Comparison of ENCODE assay signal across 21 mouse cellular contexts in the genomic region with DNA sequence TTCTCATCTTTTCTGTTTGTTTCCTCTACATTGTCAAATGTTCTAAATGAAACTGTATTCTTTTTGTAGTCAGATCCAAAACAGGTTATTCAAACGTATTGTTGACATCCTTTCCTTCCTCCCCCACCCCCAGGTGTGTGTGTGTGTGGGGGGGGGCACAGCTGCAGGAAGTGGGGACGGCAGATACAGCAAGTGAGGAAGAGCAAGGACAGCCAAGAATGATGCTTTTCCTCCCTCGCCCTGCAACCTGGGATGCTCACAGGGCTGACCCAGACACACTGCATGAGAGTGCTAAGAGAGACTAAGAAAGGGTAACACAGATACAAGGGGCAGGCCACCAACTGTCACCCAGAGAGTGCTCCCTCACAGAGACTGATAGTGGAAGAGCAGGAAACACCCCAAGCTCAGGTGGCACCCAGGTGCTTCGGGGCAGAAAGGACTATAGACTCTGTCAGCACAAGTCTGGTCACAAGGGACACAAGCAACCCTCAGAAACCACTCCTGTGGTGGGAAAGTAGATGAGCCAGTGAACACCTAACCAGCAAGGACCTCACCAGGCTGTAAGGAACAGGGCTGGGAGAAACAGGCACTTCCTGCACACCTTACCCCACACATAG.
DNase-seq lines count a peak whose midpoint lies in the region; ATAC-seq and TF ChIP-seq lines count a peak whose summit lies in the region.
"Had no signal": no experiment of that assay in that cellular context is flagged by ENCODE, and none has a peak within 500 bp of the region (broad histone marks: within the 10 kb centered on the region; RNA-seq: fewer than 3 reads in every experiment).

No protein-coding gene starts in this region.

- no peak for TF ChIP-seq EP300 in heart, postnatal 0 days (IDR thresholded peaks at IDR 0.05; ENCODE audit: low read depth)

- H3K36me3 ChIP-seq in heart, postnatal 0 days (replicated peaks; ENCODE audit: control insufficient read depth, insufficient read depth, low read length): no peaks in the 10 kb centered on the region
- H3K36me3 ChIP-seq in forebrain, embryonic 11.5 days (ENCODE audit: control insufficient read depth, insufficient read depth, low read length): no peaks in the 10 kb centered on the region
- H3K36me3 ChIP-seq in embryonic facial prominence, embryonic 10.5 days (replicated peaks): no peaks in the 10 kb centered on the region
- H3K36me3 ChIP-seq: embryonic facial prominence, embryonic 13.5 days; hindbrain, embryonic 15.5 days; limb, embryonic 15.5 days; neural tube, embryonic 15.5 days had no signal

- no peaks in the 10 kb centered on the region for H3K9me3 ChIP-seq in heart, postnatal 0 days (replicated peaks; ENCODE audit: control insufficient read depth, low read length)
- no peaks in the 10 kb centered on the region for H3K9me3 ChIP-seq in forebrain, embryonic 11.5 days (ENCODE audit: control insufficient read depth, low read length)
- H3K9me3 ChIP-seq in embryonic facial prominence, embryonic 10.5 days: no peaks in the 10 kb centered on the region
- H3K9me3 ChIP-seq: embryonic facial prominence, embryonic 13.5 days; hindbrain, embryonic 15.5 days; limb, embryonic 15.5 days; neural tube, embryonic 15.5 days had no signal

- H3K27me3 ChIP-seq in heart, postnatal 0 days (ENCODE audit: control insufficient read depth, insufficient read depth, low read length): peaks cover 12% of the 10 kb centered on the region; the same call in 1 of the 2 replicates
- H3K27me3 ChIP-seq in forebrain, embryonic 11.5 days (ENCODE audit: control insufficient read depth, insufficient read depth, low read length): no peaks in the 10 kb centered on the region
- H3K27me3 ChIP-seq in embryonic facial prominence, embryonic 10.5 days (replicated peaks; ENCODE audit: low read depth, poor library complexity, severe bottlenecking): no peaks in the 10 kb centered on the region
- H3K27me3 ChIP-seq: embryonic facial prominence, embryonic 13.5 days; hindbrain, embryonic 15.5 days; limb, embryonic 15.5 days; neural tube, embryonic 15.5 days had no signal

- no peak for DNase-seq in heart, postnatal 0 days (ENCODE audit: low spot score)
- DNase-seq in heart, adult 18-20 months: no peak
- DNase-seq in CD4-positive helper T cell, adult 2 months (ENCODE audit: low read depth, low spot score): peak; percentile 71
- DNase-seq in thymus, postnatal 14 days: peak; percentile 90
- no peak for DNase-seq in retina, embryonic 14.5 days (ENCODE audit: low spot score)
- DNase-seq in forebrain, embryonic 11.5 days (ENCODE audit: low spot score): no peak
- no peak for DNase-seq in embryonic facial prominence, embryonic 10.5 days (ENCODE audit: low spot score)
- DNase-seq: adrenal gland, postnatal 10 days; cerebellum, adult 9-11 months; forebrain, postnatal 0 days; kidney, adult 18-20 months; lung, postnatal 14 days; midbrain, embryonic 14.5 days had no signal

- no peak overlapping the region for H3K9ac ChIP-seq in heart, postnatal 0 days (replicated peaks; ENCODE audit: low read depth, low read length)
- H3K9ac ChIP-seq in forebrain, embryonic 11.5 days (ENCODE audit: low read length): no peak overlapping the region
- H3K9ac ChIP-seq: embryonic facial prominence, embryonic 13.5 days; forebrain, postnatal 0 days; hindbrain, embryonic 15.5 days; limb, embryonic 15.5 days; neural tube, embryonic 15.5 days had no signal

- 73% methylated on average over 4 of the region's 4 CpGs for WGBS in heart, postnatal 0 days
- 79% methylated on average over 4 of the region's 4 CpGs for WGBS in forebrain, embryonic 11.5 days
- WGBS in embryonic facial prominence, embryonic 10.5 days: 76% methylated on average over 4 of the region's 4 CpGs

- peak overlapping the region; percentile 66; the same call in 1 of the 2 replicates for H3K27ac ChIP-seq in heart, postnatal 0 days (ENCODE audit: low read depth)
- no peak overlapping the region for H3K27ac ChIP-seq in forebrain, embryonic 11.5 days (ENCODE audit: low read depth, low read length)
- H3K27ac ChIP-seq in embryonic facial prominence, embryonic 10.5 days (replicated peaks): no peak overlapping the region
- H3K27ac ChIP-seq: embryonic facial prominence, embryonic 13.5 days; hindbrain, embryonic 15.5 days; kidney, postnatal 0 days; limb, embryonic 15.5 days; neural tube, embryonic 15.5 days had no signal

- no peak for ATAC-seq in heart, postnatal 0 days (ENCODE audit: insufficient read depth, low read depth)
- ATAC-seq in inflammation-experienced regulatory T-cells, adult 6 months: peak; percentile 83
- ATAC-seq in forebrain, embryonic 11.5 days (replicated peaks; ENCODE audit: low FRiP score): no peak
- ATAC-seq: forebrain, postnatal 0 days had no signal

- TF ChIP-seq CTCF in heart, postnatal 0 days (IDR thresholded peaks at IDR 0.05; ENCODE audit: low read depth): no peak

- H3K4me2 ChIP-seq in heart, postnatal 0 days (ENCODE audit: low read depth, low read length): no peak overlapping the region
- H3K4me2 ChIP-seq in forebrain, embryonic 11.5 days (ENCODE audit: low read depth, low read length, severe bottlenecking): no peak overlapping the region
- H3K4me2 ChIP-seq: embryonic facial prominence, embryonic 13.5 days; heart, embryonic 11.5 days; hindbrain, embryonic 15.5 days; limb, embryonic 15.5 days; neural tube, embryonic 15.5 days had no signal

- H3K4me1 ChIP-seq in heart, postnatal 0 days (ENCODE audit: control insufficient read depth, insufficient read depth): peaks cover 25% of the 10 kb centered on the region; the same call in 1 of the 2 replicates
- H3K4me1 ChIP-seq in forebrain, embryonic 11.5 days (replicated peaks; ENCODE audit: control insufficient read depth, insufficient read depth, low read length): no peaks in the 10 kb centered on the region
- peaks cover 7% of the 10 kb centered on the region; the same call in 1 of the 2 replicates for H3K4me1 ChIP-seq in embryonic facial prominence, embryonic 10.5 days
- H3K4me1 ChIP-seq: embryonic facial prominence, embryonic 13.5 days; hindbrain, embryonic 15.5 days; limb, embryonic 15.5 days had no signal

- no peak overlapping the region for H3K4me3 ChIP-seq in heart, postnatal 0 days (ENCODE audit: low read depth, low read length)
- no peak overlapping the region for H3K4me3 ChIP-seq in forebrain, embryonic 11.5 days (ENCODE audit: low read depth, low read length)
- H3K4me3 ChIP-seq in embryonic facial prominence, embryonic 10.5 days: no peak overlapping the region
- H3K4me3 ChIP-seq: embryonic facial prominence, embryonic 13.5 days; hindbrain, embryonic 15.5 days; limb, embryonic 15.5 days; myocyte; neural tube, embryonic 15.5 days had no signal

Comparison
In these comparisons a context has a peak if more than half of its experiments do, and no peak if none do; other contexts are left out.
1. DNase-seq: peak in CD4-positive helper T cell, adult 2 months (single experiment) and thymus, postnatal 14 days (single experiment); none in heart, postnatal 0 days (single experiment), heart, adult 18-20 months (0 of 2), retina, embryonic 14.5 days (single experiment), forebrain, embryonic 11.5 days (single experiment) and embryonic facial prominence, embryonic 10.5 days (single experiment).